Mouse (Mus musculus): ENCODE measurements around the gene Cdiptos. TPM values are rescaled to one million over a fixed set of nuclear protein-coding genes. Genes with fewer than 3 reads are reported as not detected.

Cdiptos gene
- not detected for total RNA-seq (2021)

GRCm38 (mm10) chr7:126975950-126976866, at the start of gene Cdiptos:
Gene Cdiptos (minus strand): TSS chr7:126976098.
- DNase-seq (ENCODE audit: low spot score in 2 of 2): peak; percentile 94 to 97
- intact Hi-C loops (cut with DNase I): loop anchor here (2.0 kb wide), 2 partner anchors 25 to 39 kb away; partner anchors contain the start of genes Mvp and Sez6l2

- DNase-seq (ENCODE audit: low spot score in 2 of 2): peak; percentile 82 to 90
- intact Hi-C loops (cut with DNase I): loop anchor here (5.0 kb wide), 1 partner anchor 203 kb away; no protein-coding TSS in a partner anchor
Observed at GRCm38 (mm10) chr7:127024755-127025555, 49.1 kb upstream of the Cdiptos start.

DNA sequence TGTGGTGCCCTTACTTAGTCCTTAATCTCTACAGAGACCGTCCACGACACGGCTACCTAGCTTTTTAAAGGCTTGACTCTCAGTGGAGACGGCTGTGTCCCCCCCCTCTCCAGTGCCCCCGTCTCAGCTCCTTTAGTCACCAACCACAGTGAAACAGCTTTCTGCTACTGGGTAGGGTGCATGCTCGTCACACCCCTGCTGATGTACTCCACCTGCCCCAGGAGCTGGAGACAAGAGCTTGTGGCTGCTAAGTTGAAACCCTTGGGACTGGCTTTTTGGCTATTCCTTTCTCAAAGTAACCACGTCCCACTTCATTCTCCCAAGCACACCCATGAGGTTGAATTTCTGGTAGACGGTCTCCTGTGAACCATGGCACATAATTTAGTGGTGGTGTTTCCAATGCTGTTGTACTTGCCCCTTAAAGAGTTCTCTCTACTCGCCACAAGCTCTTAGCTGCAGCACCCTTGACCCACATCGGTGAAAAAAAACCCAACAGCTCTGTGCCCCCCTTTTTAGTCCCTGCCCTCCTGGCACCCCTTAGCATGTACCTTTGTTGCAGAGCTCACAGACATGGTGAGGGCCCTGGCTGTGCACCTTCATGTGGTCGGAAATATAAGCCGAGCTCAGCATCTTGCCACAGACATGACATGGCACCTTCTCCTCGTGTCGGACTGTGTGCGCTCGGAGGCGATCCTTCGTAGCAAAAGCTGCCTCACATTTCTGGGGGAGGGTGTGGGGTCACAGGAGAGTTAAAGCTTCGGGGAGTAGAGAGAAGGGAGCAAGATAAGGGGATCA, 48.2 kb upstream of the Cdiptos start:
- intact Hi-C loops (cut with DNase I): no loop called here
- DNase-seq (ENCODE audit: low spot score in 2 of 2): no peak

GRCm38 (mm10) chr7:127023272-127023691, 47.4 kb upstream of the Cdiptos start:
- intact Hi-C loops (cut with DNase I): no loop called here
- no peak for DNase-seq (ENCODE audit: low spot score in 2 of 2)

DNA sequence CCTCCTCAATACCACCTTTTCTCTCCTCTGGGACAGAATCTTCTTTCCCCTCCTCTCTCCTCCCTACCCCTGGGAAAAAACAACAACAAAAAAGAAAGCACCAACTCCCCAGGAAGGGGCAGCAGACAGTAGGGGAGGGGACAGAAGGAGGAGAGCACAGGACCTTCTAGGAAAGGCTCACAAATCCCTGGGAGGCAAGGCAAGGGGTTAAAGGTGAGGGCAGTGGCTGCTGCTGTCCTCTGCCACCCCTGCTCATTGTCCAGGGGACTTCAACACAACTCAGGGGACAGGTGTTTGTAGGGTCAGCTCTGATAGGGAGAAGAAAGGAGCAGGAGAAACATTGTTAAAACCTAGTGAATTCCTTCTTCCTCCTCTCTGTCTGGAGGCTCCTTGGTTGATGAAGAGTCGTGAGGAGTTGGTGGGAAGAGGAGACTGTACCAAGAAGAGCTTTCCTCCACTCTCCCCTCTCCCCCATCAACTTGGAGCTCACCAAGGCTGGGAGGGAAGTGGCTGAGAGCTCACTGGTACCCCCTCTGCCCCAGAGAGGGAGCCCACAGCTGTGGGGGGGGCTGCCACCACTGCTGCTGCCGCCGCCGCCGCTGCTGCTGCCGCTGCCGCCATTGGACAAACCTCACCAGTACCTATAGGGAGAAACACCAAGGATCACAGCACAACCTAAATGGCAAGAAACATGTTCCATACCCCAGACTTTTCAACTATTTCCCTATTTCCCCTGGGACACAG, 46.8 kb upstream of the Cdiptos start:
- DNase-seq (ENCODE audit: low spot score in 2 of 2): no peak
- intact Hi-C loops (cut with DNase I): no loop called here

GRCm38 (mm10) chr7:127021563-127022527, 45.9 kb upstream of the Cdiptos start:
- intact Hi-C loops (cut with DNase I): loop anchor here (2.0 kb wide), 1 partner anchor 71 kb away; the partner anchor contains the start of gene Sez6l2
- peak in 1 of 2 experiments; percentile 58 for DNase-seq (ENCODE audit: low spot score in 2 of 2)

DNA sequence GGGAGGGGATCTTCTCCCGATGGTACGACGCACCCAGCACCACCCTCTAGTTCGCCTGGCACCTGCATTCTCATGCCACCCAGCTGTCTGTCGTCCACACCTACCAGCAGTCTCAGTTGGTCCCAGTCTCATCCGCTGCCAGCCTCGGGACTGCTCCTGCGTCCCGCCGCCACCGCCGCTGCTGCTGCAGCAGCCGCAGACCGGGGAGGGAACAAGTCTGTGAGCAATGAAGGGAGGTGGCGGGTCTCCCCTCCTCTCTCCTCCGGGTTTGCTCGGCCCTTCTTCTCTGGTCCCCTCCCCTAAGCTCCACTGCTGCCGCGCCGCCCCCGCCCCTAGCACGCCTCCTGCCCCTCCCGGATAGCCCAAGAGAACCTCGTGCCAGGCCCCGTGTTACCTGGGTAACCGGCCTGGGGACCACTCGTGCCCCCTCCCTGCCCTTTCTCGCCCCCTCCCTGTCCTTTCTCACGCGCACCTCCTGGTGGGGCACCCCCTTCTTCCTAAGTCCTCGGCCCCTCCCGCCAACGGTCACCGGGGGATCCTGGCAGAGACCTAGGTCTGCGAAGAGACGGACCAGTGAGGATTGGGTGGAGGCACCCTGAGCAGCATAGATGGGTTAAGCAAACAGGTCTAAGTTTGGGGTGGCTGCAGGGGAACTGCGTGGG, 45.1 kb upstream of the Cdiptos start, which contains the start of the genes Gm42742 and Prrt2:
Gm42742 (minus strand) TSS at position 197 of the 662 bp plus-strand sequence.
Prrt2 (minus strand) TSS at position 311 of the 662 bp plus-strand sequence.
- DNase-seq (ENCODE audit: low spot score in 2 of 2): peak; percentile 74 to 85
- intact Hi-C loops (cut with DNase I): loop anchor here (2.0 kb wide), 1 partner anchor 70 kb away; the partner anchor contains the start of gene Sez6l2

GRCm38 (mm10) chr7:127020491-127020890, 44.6 kb upstream of the Cdiptos start:
- peak in 1 of 2 experiments; percentile 48 for DNase-seq (ENCODE audit: low spot score in 2 of 2)
- intact Hi-C loops (cut with DNase I): loop anchor here (2.0 kb wide), 1 partner anchor 70 kb away; the partner anchor contains the start of gene Sez6l2

- intact Hi-C loops (cut with DNase I): loop anchor here (2.0 kb wide), 1 partner anchor 69 kb away; the partner anchor contains the start of gene Sez6l2
- peak in 1 of 2 experiments; percentile 43 for DNase-seq (ENCODE audit: low spot score in 2 of 2)
Observed at GRCm38 (mm10) chr7:127020031-127020430, 44.1 kb upstream of the Cdiptos start.

DNA sequence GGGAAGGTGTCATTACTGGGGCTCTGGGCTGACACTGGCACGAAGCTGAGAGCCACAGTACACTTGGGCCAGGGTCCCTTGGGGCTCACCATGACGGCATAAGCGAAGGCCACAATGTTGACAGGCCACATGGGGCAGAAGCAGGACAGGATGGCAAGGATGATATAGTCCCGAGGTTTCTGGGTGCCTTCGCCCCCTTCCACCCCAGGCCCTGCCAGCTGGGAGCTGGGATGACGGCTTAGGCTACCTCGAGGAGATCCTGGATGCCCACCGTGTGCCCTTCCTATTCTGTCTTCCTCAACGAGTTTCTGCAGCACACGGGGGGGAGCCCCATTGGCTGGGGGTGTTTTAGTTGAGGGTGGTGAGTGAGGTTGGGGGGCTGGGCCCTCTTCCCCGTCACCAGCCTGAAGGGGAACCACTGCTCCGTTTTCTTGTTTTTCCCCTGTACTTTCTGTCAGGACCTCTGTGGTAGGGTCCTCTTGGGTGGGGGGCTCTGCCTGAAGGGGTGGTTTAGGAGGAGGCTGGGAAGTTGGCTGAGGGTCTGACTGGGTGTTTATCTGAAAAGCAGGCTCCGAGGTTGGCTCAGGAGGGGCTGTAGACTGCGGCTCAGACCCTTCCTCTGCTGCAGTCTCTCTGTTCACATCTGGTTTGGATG, 43.5 kb upstream of the Cdiptos start:
- intact Hi-C loops (cut with DNase I): no loop called here
- DNase-seq (ENCODE audit: low spot score in 2 of 2): no peak

DNA sequence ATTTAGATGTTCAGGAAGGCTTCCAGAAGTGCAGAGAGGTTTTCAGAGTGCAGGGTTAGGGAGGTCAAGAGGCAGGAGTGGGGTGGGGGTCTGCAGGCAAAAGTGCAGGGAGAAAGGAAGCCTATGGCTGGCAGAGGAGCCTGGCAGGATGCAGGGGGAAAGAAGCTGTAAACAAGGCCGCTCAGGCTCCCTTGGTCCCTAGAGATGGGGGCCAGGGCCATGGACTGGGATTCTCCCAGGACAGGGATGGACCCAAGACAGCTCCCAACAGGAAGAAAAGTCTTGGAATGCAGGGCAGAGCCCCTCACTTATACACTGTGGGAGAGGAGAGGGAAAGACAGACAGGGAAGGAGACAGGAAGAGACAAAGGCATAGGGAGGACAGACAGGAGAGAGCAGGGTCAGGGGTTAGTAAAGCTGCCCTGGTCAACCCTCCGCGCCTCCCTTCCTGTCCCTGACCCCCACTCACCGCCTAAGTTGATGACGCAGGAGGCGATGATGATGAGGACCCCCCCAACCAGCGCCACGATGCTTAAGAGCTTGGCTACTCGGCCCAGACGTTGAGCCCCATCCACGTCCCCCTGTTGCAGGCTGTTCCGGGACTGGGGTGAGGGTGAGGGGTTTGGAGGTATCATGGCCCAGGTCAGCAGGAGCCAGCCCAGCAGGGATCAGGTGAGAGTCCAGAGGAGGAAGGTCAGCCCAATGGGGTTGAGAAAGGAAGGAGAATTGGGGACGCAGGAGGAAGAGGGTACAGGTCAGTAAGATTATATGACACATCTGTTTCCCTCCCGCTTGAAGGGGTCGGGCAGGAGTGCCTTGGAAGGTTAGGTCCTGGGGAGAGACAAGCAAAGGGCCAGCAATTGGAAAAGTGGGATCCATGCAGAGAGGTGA, 42.8 kb upstream of the Cdiptos start:
- intact Hi-C loops (cut with DNase I): no loop called here

GRCm38 (mm10) chr7:127017950-127018345, 42.0 kb upstream of the Cdiptos start:
- DNase-seq (ENCODE audit: low spot score in 2 of 2): no peak
- intact Hi-C loops (cut with DNase I): loop anchor here (2.0 kb wide), 2 partner anchors 87 to 155 kb away; partner anchors contain the start of gene Ino80e

More for the DNA sequence above, 42.8 kb upstream of the Cdiptos start:
- no peak for DNase-seq (ENCODE audit: low spot score in 2 of 2)

GRCm38 (mm10) chr7:127016971-127017949, 41.4 kb upstream of the Cdiptos start, which contains the start of gene Pagr1a:
Gene Pagr1a (minus strand): TSS chr7:127017352.
- intact Hi-C loops (cut with DNase I): loop anchor here (2.0 kb wide), 2 partner anchors 88 to 154 kb away; partner anchors contain the start of gene Ino80e

More at GRCm38 (mm10) chr7:127016971-127017949, 41.4 kb upstream of the Cdiptos start, which contains the start of gene Pagr1a:
- DNase-seq (ENCODE audit: low spot score in 2 of 2): peak; percentile 98
